Mouse (Mus musculus) heart, embryonic 16.5 days (tissue): ENCODE data around the gene Gna15. TPM values are rescaled to one million over a fixed set of nuclear protein-coding genes. Genes with fewer than 3 reads are reported as not detected.
A peak's percentile ranks its signal among the peaks of the same experiment; 100 is the strongest.

ENCODE experiments used
- ATAC-seq: fragments of 200-750 bp; cut with Nextera tagmentation; replicated peaks from 2 replicates; pipeline ENCODE4 v1.8.0; 2017; ENCODE audit warnings: moderate number of reproducible peaks; ENCODE audit not compliant: insufficient read depth, low FRiP score; ENCODE audit errors: extremely low read depth
- H3K27ac ChIP-seq: fragments of 300-500 bp; sonication (generic); 2 replicates; pipeline ENCODE4 v1.5.1; 2014; ENCODE audit warnings: mild to moderate bottlenecking, low read length, control low read depth, moderate library complexity
- H3K27me3 ChIP-seq: fragments of 300-500 bp; sonication (generic); 2 replicates; pipeline ENCODE4 v1.6.1; 2014; ENCODE audit warnings: low read length, mixed read lengths; ENCODE audit not compliant: control insufficient read depth, insufficient read depth
- H3K36me3 ChIP-seq: fragments of 300-500 bp; sonication (generic); 2 replicates; pipeline ENCODE4 v1.6.1; 2014; ENCODE audit not compliant: control insufficient read depth, insufficient read depth
- H3K4me1 ChIP-seq: fragments of 300-500 bp; sonication (generic); 2 replicates; pipeline ENCODE4 v1.6.1; 2014; ENCODE audit warnings: low read length, mixed read lengths; ENCODE audit not compliant: control insufficient read depth, insufficient read depth
- H3K4me2 ChIP-seq: fragments of 300-500 bp; sonication (generic); 2 replicates; pipeline ENCODE4 v1.6.1; 2014; ENCODE audit warnings: low read depth, mild to moderate bottlenecking, control low read depth, low read length
- H3K4me3 ChIP-seq: fragments of 300-500 bp; sonication (generic); 2 replicates; pipeline ENCODE4 v1.5.1; 2014; ENCODE audit warnings: mild to moderate bottlenecking, control low read depth, low read length
- H3K9ac ChIP-seq: fragments of 300-500 bp; sonication (generic); 2 replicates; pipeline ENCODE4 v1.6.1; 2014; ENCODE audit warnings: low read length, control low read depth
- H3K9me3 ChIP-seq: fragments of 300-500 bp; sonication (generic); replicated peaks from 2 replicates; pipeline ENCODE4 v1.6.1; 2016; ENCODE audit warnings: low read length; ENCODE audit not compliant: control insufficient read depth
- WGBS: fragments of 180-500 bp; shearing (Covaris S2); extraction: QIAGEN DNeasy Blood & Tissue Kit; methylation state at CpG from one replicate; pipeline ENCODE4 v1.1.7; 2014; 5-methylcytosine and 5-hydroxymethylcytosine counted together
- polyA plus RNA-seq: library from polyadenylated mRNA; unstranded; fragments of >200 nt; fragmentation: Nextera tagmentation; extraction: Ambion mirVana; gene quantifications from 2 replicates; pipeline ENCODE4 v1.2.1, GENCODE M21; 2015

Gna15 gene
- polyA plus RNA-seq, 1 experiment from 2014 or later = 1.3 TPM

DNA sequence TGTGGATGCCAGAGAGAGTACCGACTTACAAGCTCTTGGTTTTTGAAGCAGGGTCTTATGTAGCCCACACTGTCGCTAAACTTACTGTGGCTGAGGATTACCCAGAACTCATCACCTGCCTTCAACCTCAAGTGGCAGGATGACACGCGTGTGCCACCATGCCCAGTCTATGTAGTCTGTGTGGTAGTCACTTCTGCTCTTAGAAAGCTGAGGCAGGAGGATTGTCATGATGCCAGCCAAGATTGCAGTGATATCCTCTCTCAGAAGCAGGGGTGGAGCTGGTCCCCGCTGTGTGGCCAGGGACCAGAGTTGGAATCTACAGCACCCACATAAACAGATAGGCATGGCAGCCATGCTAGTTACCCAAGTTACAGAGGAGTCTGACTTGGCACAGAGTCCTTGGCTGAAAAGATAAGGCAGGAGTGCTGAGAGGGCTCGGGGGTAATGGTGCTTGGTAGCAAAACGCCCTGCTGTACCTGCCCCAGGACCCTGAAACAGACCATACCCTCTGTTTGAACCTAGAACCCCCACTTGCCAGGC is 38.5 kb downstream of the Gna15 start:
- Histone ChIP-seq H3K27ac (no peak overlapping the region), H3K9ac (0 out of 2 replicates have a peak overlapping the region, but pooled peaks have one; percentile 26), H3K27me3 (peaks cover 13% of the 10 kb centered on the region), H3K4me3 (no peak overlapping the region), H3K9me3 (no peaks in the 10 kb centered on the region), H3K4me2 (no peak overlapping the region), H3K36me3 (peaks cover 31% of the 10 kb centered on the region), H3K4me1 (peaks cover 13% of the 10 kb centered on the region; the same call in 1 of the 2 replicates)
- WGBS = 56% methylated on average over 7 of the region's 7 CpGs
- no peak for ATAC-seq

- peaks cover 13% of the 10 kb centered on the region; the same call in 1 of the 2 replicates for H3K4me1 ChIP-seq
- H3K4me2 ChIP-seq = no peak overlapping the region
- H3K36me3 ChIP-seq = peaks cover 28% of the 10 kb centered on the region
- H3K27ac ChIP-seq = no peak overlapping the region
- H3K9me3 ChIP-seq = no peaks in the 10 kb centered on the region
- ATAC-seq = no peak
- no peak overlapping the region for H3K9ac ChIP-seq
- no peak overlapping the region for H3K4me3 ChIP-seq
- H3K27me3 ChIP-seq = peaks cover 18% of the 10 kb centered on the region
- 13% methylated on average over 2 of the region's 2 CpGs for WGBS
Observed at GRCm38 (mm10) chr10:81485060-81485449, 39.0 kb downstream of the Gna15 start.

GRCm38 (mm10) chr10:81484441-81485059 is 39.5 kb downstream of the Gna15 start:
- Histone ChIP-seq H3K4me3 (no peak overlapping the region), H3K4me1 (peaks cover 13% of the 10 kb centered on the region; the same call in 1 of the 2 replicates), H3K9me3 (no peaks in the 10 kb centered on the region), H3K9ac (no peak overlapping the region), H3K27me3 (peaks cover 18% of the 10 kb centered on the region), H3K36me3 (peaks cover 25% of the 10 kb centered on the region), H3K27ac (no peak overlapping the region), H3K4me2 (no peak overlapping the region)
- ATAC-seq = no peak
- whole genome bisulfite sequencing = 67% methylated on average over 6 of the region's 6 CpGs

DNA sequence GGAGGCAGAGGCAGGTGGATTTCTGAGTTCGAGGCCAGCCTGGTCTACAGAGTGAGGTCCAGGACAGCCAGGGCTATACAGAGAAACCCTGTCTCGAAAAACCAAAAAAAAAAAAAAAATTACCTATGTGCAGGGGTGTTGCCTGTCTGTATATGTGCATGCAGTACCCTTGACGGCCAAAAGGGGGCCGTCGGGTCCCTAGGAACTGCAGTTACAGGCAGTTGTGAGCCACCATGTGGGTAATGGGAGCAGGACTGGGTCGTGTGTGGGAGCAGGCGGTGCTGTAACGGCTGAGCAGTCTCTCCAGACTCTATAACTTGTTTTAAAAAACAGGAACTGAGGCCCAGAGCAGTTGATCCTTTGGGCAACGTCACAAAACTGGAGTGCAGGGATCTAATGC is 40.0 kb downstream of the Gna15 start:
- Histone ChIP-seq H3K27me3 (peaks cover 18% of the 10 kb centered on the region), H3K9me3 (no peaks in the 10 kb centered on the region), H3K4me2 (no peak overlapping the region), H3K4me1 (peaks cover 13% of the 10 kb centered on the region; the same call in 1 of the 2 replicates), H3K9ac (no peak overlapping the region), H3K36me3 (peaks cover 21% of the 10 kb centered on the region), H3K27ac (no peak overlapping the region), H3K4me3 (no peak overlapping the region)
- WGBS = 18% methylated on average over 9 of the region's 9 CpGs
- ATAC-seq = no peak

DNA sequence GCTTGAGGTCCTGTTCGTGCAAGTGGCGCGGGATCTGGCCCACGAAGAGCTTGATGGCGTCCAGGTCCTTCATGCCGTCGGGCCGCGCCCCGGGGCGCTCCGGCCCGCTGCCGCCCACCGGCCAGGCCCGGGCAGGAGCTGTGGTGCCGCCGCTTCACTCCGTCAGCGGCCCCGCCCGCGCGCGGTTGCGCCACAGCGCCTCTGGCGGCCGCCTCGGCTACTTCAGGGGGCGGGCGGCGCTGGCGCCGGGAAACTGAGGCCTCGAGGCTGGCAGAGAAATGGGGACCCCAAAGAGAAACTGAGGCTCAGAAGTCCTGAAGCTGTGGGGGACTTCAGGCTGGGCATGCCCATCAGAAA is 41.5 kb downstream of the Gna15 start, which contains the start of gene Celf5:
TSS of gene Celf5 (minus strand) at position 177 of the 357 bp plus-strand sequence.
- peak; percentile 43; the same call in 1 of the 2 replicates for ATAC-seq
- Histone ChIP-seq H3K4me2 (peak within 1 kb of the TSS; percentile 74), H3K36me3 (peaks cover 11% of the 10 kb centered on the region; the same call in 1 of the 2 replicates), H3K9ac (peak within 1 kb of the TSS; percentile 53), H3K27me3 (peaks cover 23% of the 10 kb centered on the region), H3K4me1 (peaks cover 9% of the 10 kb centered on the region; the same call in 1 of the 2 replicates), H3K4me3 (peak within 1 kb of the TSS; percentile 56), H3K27ac (no peak within 1 kb of the TSS), H3K9me3 (no peaks in the 10 kb centered on the region)
- WGBS = under 1% methylated on average over 36 of the region's 36 CpGs

DNA sequence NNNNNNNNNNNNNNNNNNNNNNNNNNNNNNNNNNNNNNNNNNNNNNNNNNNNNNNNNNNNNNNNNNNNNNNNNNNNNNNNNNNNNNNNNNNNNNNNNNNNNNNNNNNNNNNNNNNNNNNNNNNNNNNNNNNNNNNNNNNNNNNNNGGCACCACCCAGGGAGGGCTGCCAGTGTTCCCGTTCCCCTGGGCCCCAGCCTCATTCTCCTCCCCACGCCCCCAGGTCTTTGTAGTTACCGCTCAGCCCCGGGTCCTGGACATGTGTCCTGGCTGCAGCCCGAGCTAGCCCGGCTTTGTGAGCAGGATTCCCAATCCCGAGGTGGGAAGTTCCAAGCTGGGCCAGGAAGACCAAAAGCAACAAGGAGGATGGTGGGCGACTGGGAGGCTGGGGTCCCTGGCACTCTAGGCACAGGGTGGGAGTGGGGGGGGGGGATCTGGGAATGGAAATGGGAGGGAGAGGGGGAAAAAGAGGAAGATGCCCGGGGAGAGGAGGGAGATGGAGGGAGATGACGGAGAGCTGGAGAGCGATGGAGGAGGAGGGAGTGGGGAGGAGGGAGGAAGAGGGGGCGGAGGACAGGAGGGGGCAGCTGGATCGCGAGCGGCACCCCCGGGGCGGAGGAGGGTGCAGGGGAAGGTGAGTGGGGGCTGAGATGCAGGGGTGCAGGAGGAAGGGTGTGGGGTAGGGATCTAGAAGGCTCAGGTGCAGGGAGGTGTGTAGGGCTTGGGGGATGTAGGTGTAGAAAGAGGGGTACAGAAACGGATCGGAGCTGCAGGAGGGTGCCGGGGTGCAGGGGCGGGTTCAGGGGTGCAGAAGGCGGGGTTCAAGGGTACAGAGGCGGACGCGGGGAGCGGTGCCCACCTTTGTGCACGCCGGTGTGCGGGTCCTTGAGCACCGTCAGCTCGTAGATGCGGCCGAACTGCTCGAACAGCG is 42.2 kb downstream of the Gna15 start:
- H3K9me3 ChIP-seq = no peaks in the 10 kb centered on the region
- WGBS = 6% methylated on average over 35 of the region's 35 CpGs
- peaks cover 28% of the 10 kb centered on the region for H3K27me3 ChIP-seq
- H3K9ac ChIP-seq = peak overlapping the region; percentile 53
- peak overlapping the region; percentile 74 for H3K4me2 ChIP-seq
- H3K27ac ChIP-seq = no peak overlapping the region
- peak overlapping the region; percentile 56 for H3K4me3 ChIP-seq
- peaks cover 5% of the 10 kb centered on the region; the same call in 1 of the 2 replicates for H3K36me3 ChIP-seq
- ATAC-seq = peak; percentile 7; the same call in 1 of the 2 replicates
- H3K4me1 ChIP-seq = peaks cover 7% of the 10 kb centered on the region; the same call in 1 of the 2 replicates

- H3K4me3 ChIP-seq = no peak overlapping the region
- H3K4me2 ChIP-seq = no peak overlapping the region
- no peaks in the 10 kb centered on the region for H3K4me1 ChIP-seq
- H3K36me3 ChIP-seq = no peaks in the 10 kb centered on the region
- no peak overlapping the region for H3K9ac ChIP-seq
- WGBS = 73% methylated on average over 10 of the region's 10 CpGs
- ATAC-seq = no peak
- H3K27me3 ChIP-seq = peaks cover 73% of the 10 kb centered on the region
- no peaks in the 10 kb centered on the region for H3K9me3 ChIP-seq
- no peak overlapping the region for H3K27ac ChIP-seq
Observed at GRCm38 (mm10) chr10:81474461-81474860, 49.6 kb downstream of the Gna15 start.

- no peaks in the 10 kb centered on the region for H3K36me3 ChIP-seq
- WGBS = 2% methylated on average over 22 of the region's 22 CpGs
Observed at GRCm38 (mm10) chr10:81473003-81473451, 51.0 kb downstream of the Gna15 start.

More at GRCm38 (mm10) chr10:81473003-81473451, 51.0 kb downstream of the Gna15 start:
- Histone ChIP-seq H3K4me3 (no peak overlapping the region), H3K4me1 (no peaks in the 10 kb centered on the region), H3K27me3 (peaks cover 75% of the 10 kb centered on the region), H3K9me3 (no peaks in the 10 kb centered on the region), H3K9ac (no peak overlapping the region), H3K4me2 (no peak overlapping the region), H3K27ac (no peak overlapping the region)
- no peak for ATAC-seq
